Mouse (Mus musculus): ENCODE results near the gene Ak1. TPM values are rescaled to one million over a fixed set of nuclear protein-coding genes. Genes with fewer than 3 reads are reported as not detected.

The Ak1 gene
- polyA plus RNA-seq, 1 experiment from 2014 or later, result 18.9 TPM

GRCm38 (mm10) chr2:32607262-32607947 is 14.2 kb upstream of the Ak1 start:
- Histone ChIP-seq H3K4me3 (ENCODE audit: low read depth, low read length) (peak overlapping the region; percentile 68), H3K9ac (ENCODE audit: low read length) (peak overlapping the region; percentile 79), H3K4me2 (ENCODE audit: low read depth, low read length, severe bottlenecking) (peak overlapping the region; percentile 88), H3K27me3 (ENCODE audit: control insufficient read depth, insufficient read depth, low read length) (peaks cover 2% of the 10 kb centered on the region; the same call in 1 of the 2 replicates), H3K9me3 (ENCODE audit: control insufficient read depth, low read length) (no peaks in the 10 kb centered on the region), H3K4me1 (replicated peaks; ENCODE audit: control insufficient read depth, insufficient read depth, low read length) (peaks cover 10% of the 10 kb centered on the region; the same call in 1 of the 2 replicates), H3K36me3 (ENCODE audit: control insufficient read depth, insufficient read depth, low read length) (no peaks in the 10 kb centered on the region), H3K27ac (ENCODE audit: low read depth, low read length) (0 out of 2 replicates have a peak overlapping the region, but pooled peaks have one; percentile 18)
- WGBS, result 7% methylated on average over 33 of the region's 34 CpGs
- peak; percentile 34; the same call in 1 of the 2 replicates for ATAC-seq (replicated peaks; ENCODE audit: low FRiP score)
- peak; percentile 74 for DNase-seq (ENCODE audit: low spot score)

- Histone ChIP-seq H3K4me2 (ENCODE audit: low read depth, low read length, severe bottlenecking) (peak overlapping the region; percentile 43), H3K27me3 (ENCODE audit: control insufficient read depth, insufficient read depth, low read length) (peaks cover 2% of the 10 kb centered on the region; the same call in 1 of the 2 replicates), H3K36me3 (ENCODE audit: control insufficient read depth, insufficient read depth, low read length) (no peaks in the 10 kb centered on the region), H3K9ac (ENCODE audit: low read length) (no peak overlapping the region), H3K4me1 (replicated peaks; ENCODE audit: control insufficient read depth, insufficient read depth, low read length) (peaks cover 10% of the 10 kb centered on the region; the same call in 1 of the 2 replicates), H3K27ac (ENCODE audit: low read depth, low read length) (no peak overlapping the region), H3K9me3 (ENCODE audit: control insufficient read depth, low read length) (no peaks in the 10 kb centered on the region), H3K4me3 (ENCODE audit: low read depth, low read length) (peak overlapping the region; percentile 16; the same call in 1 of the 2 replicates)
- 8% methylated on average over 25 of the region's 25 CpGs for WGBS
- ATAC-seq (replicated peaks; ENCODE audit: low FRiP score) (0 out of 2 replicates have a peak, but pooled peaks have one; percentile 45), DNase-seq (ENCODE audit: low spot score) (peak; percentile 80)
Observed at GRCm38 (mm10) chr2:32608141-32608777, 13.3 kb upstream of the Ak1 start.

- Histone ChIP-seq H3K27ac (ENCODE audit: low read depth, low read length) (no peak overlapping the region), H3K27me3 (ENCODE audit: control insufficient read depth, insufficient read depth, low read length) (peaks cover 2% of the 10 kb centered on the region; the same call in 1 of the 2 replicates), H3K36me3 (ENCODE audit: control insufficient read depth, insufficient read depth, low read length) (no peaks in the 10 kb centered on the region), H3K4me3 (ENCODE audit: low read depth, low read length) (peak overlapping the region; percentile 16; the same call in 1 of the 2 replicates), H3K9me3 (ENCODE audit: control insufficient read depth, low read length) (no peaks in the 10 kb centered on the region), H3K4me2 (ENCODE audit: low read depth, low read length, severe bottlenecking) (peak overlapping the region; percentile 43; the same call in 1 of the 2 replicates), H3K4me1 (replicated peaks; ENCODE audit: control insufficient read depth, insufficient read depth, low read length) (peaks cover 10% of the 10 kb centered on the region; the same call in 1 of the 2 replicates), H3K9ac (ENCODE audit: low read length) (no peak overlapping the region)
- DNase-seq (ENCODE audit: low spot score) (no peak), ATAC-seq (replicated peaks; ENCODE audit: low FRiP score) (no peak)
- 38% methylated on average over 18 of the region's 18 CpGs for WGBS
Observed at GRCm38 (mm10) chr2:32608778-32609435, 12.7 kb upstream of the Ak1 start.

GRCm38 (mm10) chr2:32610610-32611229 is 10.8 kb upstream of the Ak1 start:
- no peaks in the 10 kb centered on the region for H3K9me3 ChIP-seq (ENCODE audit: control insufficient read depth, low read length)

GRCm38 (mm10) chr2:32612274-32612673 is 9.3 kb upstream of the Ak1 start:
- peaks cover 9% of the 10 kb centered on the region; the same call in 1 of the 2 replicates for H3K4me1 ChIP-seq (replicated peaks; ENCODE audit: control insufficient read depth, insufficient read depth, low read length)
- no peaks in the 10 kb centered on the region for H3K36me3 ChIP-seq (ENCODE audit: control insufficient read depth, insufficient read depth, low read length)
- 67% methylated on average over 26 of the region's 26 CpGs for WGBS
- no peak overlapping the region for H3K27ac ChIP-seq (ENCODE audit: low read depth, low read length)
- no peaks in the 10 kb centered on the region for H3K9me3 ChIP-seq (ENCODE audit: control insufficient read depth, low read length)
- no peak overlapping the region for H3K4me2 ChIP-seq (ENCODE audit: low read depth, low read length, severe bottlenecking)
- H3K27me3 ChIP-seq (ENCODE audit: control insufficient read depth, insufficient read depth, low read length), result peaks cover 2% of the 10 kb centered on the region; the same call in 1 of the 2 replicates
- H3K4me3 ChIP-seq (ENCODE audit: low read depth, low read length), result no peak overlapping the region
- DNase-seq (ENCODE audit: low spot score) (no peak), ATAC-seq (replicated peaks; ENCODE audit: low FRiP score) (no peak)
- H3K9ac ChIP-seq (ENCODE audit: low read length), result no peak overlapping the region

More at GRCm38 (mm10) chr2:32610610-32611229, 10.8 kb upstream of the Ak1 start:
- DNase-seq (ENCODE audit: low spot score) (peak; percentile 72), ATAC-seq (replicated peaks; ENCODE audit: low FRiP score) (no peak)
- 18% methylated on average over 23 of the region's 23 CpGs for WGBS
- H3K27me3 ChIP-seq (ENCODE audit: control insufficient read depth, insufficient read depth, low read length), result peaks cover 2% of the 10 kb centered on the region; the same call in 1 of the 2 replicates
- H3K9ac ChIP-seq (ENCODE audit: low read length), result 0 out of 2 replicates have a peak overlapping the region, but pooled peaks have one; percentile 4
- peaks cover 10% of the 10 kb centered on the region; the same call in 1 of the 2 replicates for H3K4me1 ChIP-seq (replicated peaks; ENCODE audit: control insufficient read depth, insufficient read depth, low read length)
- H3K4me3 ChIP-seq (ENCODE audit: low read depth, low read length), result peak overlapping the region; percentile 28
- H3K4me2 ChIP-seq (ENCODE audit: low read depth, low read length, severe bottlenecking), result peak overlapping the region; percentile 58
- H3K36me3 ChIP-seq (ENCODE audit: control insufficient read depth, insufficient read depth, low read length), result no peaks in the 10 kb centered on the region
- no peak overlapping the region for H3K27ac ChIP-seq (ENCODE audit: low read depth, low read length)

GRCm38 (mm10) chr2:32617109-32617508 is 4.4 kb upstream of the Ak1 start:
- no peak overlapping the region for H3K27ac ChIP-seq (ENCODE audit: low read depth, low read length)
- H3K4me1 ChIP-seq (replicated peaks; ENCODE audit: control insufficient read depth, insufficient read depth, low read length), result 0 out of 2 replicates have a peak, but pooled peaks cover 5% of the 10 kb centered on the region
- 91% methylated on average over 1 of the region's 1 CpGs for WGBS
- H3K4me3 ChIP-seq (ENCODE audit: low read depth, low read length), result no peak overlapping the region
- no peaks in the 10 kb centered on the region; the same call in 1 of the 2 replicates for H3K36me3 ChIP-seq (ENCODE audit: control insufficient read depth, insufficient read depth, low read length)
- no peak overlapping the region for H3K9ac ChIP-seq (ENCODE audit: low read length)
- ATAC-seq (replicated peaks; ENCODE audit: low FRiP score) (no peak), DNase-seq (ENCODE audit: low spot score) (no peak)
- H3K4me2 ChIP-seq (ENCODE audit: low read depth, low read length, severe bottlenecking), result no peak overlapping the region
- H3K9me3 ChIP-seq (ENCODE audit: control insufficient read depth, low read length), result no peaks in the 10 kb centered on the region
- no peaks in the 10 kb centered on the region for H3K27me3 ChIP-seq (ENCODE audit: control insufficient read depth, insufficient read depth, low read length)

- ATAC-seq (replicated peaks; ENCODE audit: low FRiP score), result no peak
- no peaks in the 10 kb centered on the region; the same call in 1 of the 2 replicates for H3K36me3 ChIP-seq (ENCODE audit: control insufficient read depth, insufficient read depth, low read length)
Observed at GRCm38 (mm10) chr2:32617601-32618000, 4.0 kb upstream of the Ak1 start.

GRCm38 (mm10) chr2:32618051-32618450 is 3.5 kb upstream of the Ak1 start:
- H3K9me3 ChIP-seq (ENCODE audit: control insufficient read depth, low read length), result no peaks in the 10 kb centered on the region
- no peak overlapping the region for H3K4me3 ChIP-seq (ENCODE audit: low read depth, low read length)
- H3K27ac ChIP-seq (ENCODE audit: low read depth, low read length), result no peak overlapping the region
- 0 out of 2 replicates have a peak, but pooled peaks cover 5% of the 10 kb centered on the region for H3K4me1 ChIP-seq (replicated peaks; ENCODE audit: control insufficient read depth, insufficient read depth, low read length)
- 79% methylated on average over 9 of the region's 9 CpGs for WGBS
- H3K9ac ChIP-seq (ENCODE audit: low read length), result no peak overlapping the region
- H3K27me3 ChIP-seq (ENCODE audit: control insufficient read depth, insufficient read depth, low read length), result no peaks in the 10 kb centered on the region
- H3K36me3 ChIP-seq (ENCODE audit: control insufficient read depth, insufficient read depth, low read length), result no peaks in the 10 kb centered on the region; the same call in 1 of the 2 replicates
- DNase-seq (ENCODE audit: low spot score) (no peak), ATAC-seq (replicated peaks; ENCODE audit: low FRiP score) (no peak)
- H3K4me2 ChIP-seq (ENCODE audit: low read depth, low read length, severe bottlenecking), result no peak overlapping the region

More at GRCm38 (mm10) chr2:32617601-32618000, 4.0 kb upstream of the Ak1 start:
- no peak overlapping the region for H3K27ac ChIP-seq (ENCODE audit: low read depth, low read length)
- H3K27me3 ChIP-seq (ENCODE audit: control insufficient read depth, insufficient read depth, low read length), result no peaks in the 10 kb centered on the region
- no peak overlapping the region for H3K9ac ChIP-seq (ENCODE audit: low read length)
- no peak overlapping the region for H3K4me2 ChIP-seq (ENCODE audit: low read depth, low read length, severe bottlenecking)
- no peak for DNase-seq (ENCODE audit: low spot score)
- WGBS, result 94% methylated on average over 4 of the region's 4 CpGs
- H3K4me3 ChIP-seq (ENCODE audit: low read depth, low read length), result no peak overlapping the region
- no peaks in the 10 kb centered on the region for H3K9me3 ChIP-seq (ENCODE audit: control insufficient read depth, low read length)
- H3K4me1 ChIP-seq (replicated peaks; ENCODE audit: control insufficient read depth, insufficient read depth, low read length), result 0 out of 2 replicates have a peak, but pooled peaks cover 5% of the 10 kb centered on the region

Measured in forebrain, embryonic 11.5 days (tissue).